Mouse (Mus musculus) heart, adult 18-20 months (tissue): ENCODE data around the gene Wwox. TPM values are rescaled to one million over a fixed set of nuclear protein-coding genes. Genes with fewer than 3 reads are reported as not detected.

Experiments used
- DNase-seq, 2 experiments: peaks; one replicate each; pipeline ENCODE4 v3.0.0; 2021 to 2022; ENCODE audit warnings: mixed read lengths in 1 of 2
- total RNA-seq, 2 experiments: library from RNA; stranded (reverse); gene quantifications; 2 replicates each; pipeline ENCODE4 v1.2.3; 2021

The Wwox gene
- total RNA-seq, 2 experiments from 2014 or later: 3.8 to 5.3 TPM

- DNase-seq: peak; percentile 71 to 86
Observed at GRCm38 (mm10) chr8:114971378-114971777, 531.9 kb downstream of the Wwox start.

- peak; percentile 56 to 64 for DNase-seq
Observed at GRCm38 (mm10) chr8:114973002-114973461, 533.6 kb downstream of the Wwox start.

- peak; percentile 45 to 46 for DNase-seq
Observed at GRCm38 (mm10) chr8:114974336-114974950, 535.0 kb downstream of the Wwox start.

- peak; percentile 50 to 52 for DNase-seq
Observed at GRCm38 (mm10) chr8:114977746-114978145, 538.3 kb downstream of the Wwox start.

DNA sequence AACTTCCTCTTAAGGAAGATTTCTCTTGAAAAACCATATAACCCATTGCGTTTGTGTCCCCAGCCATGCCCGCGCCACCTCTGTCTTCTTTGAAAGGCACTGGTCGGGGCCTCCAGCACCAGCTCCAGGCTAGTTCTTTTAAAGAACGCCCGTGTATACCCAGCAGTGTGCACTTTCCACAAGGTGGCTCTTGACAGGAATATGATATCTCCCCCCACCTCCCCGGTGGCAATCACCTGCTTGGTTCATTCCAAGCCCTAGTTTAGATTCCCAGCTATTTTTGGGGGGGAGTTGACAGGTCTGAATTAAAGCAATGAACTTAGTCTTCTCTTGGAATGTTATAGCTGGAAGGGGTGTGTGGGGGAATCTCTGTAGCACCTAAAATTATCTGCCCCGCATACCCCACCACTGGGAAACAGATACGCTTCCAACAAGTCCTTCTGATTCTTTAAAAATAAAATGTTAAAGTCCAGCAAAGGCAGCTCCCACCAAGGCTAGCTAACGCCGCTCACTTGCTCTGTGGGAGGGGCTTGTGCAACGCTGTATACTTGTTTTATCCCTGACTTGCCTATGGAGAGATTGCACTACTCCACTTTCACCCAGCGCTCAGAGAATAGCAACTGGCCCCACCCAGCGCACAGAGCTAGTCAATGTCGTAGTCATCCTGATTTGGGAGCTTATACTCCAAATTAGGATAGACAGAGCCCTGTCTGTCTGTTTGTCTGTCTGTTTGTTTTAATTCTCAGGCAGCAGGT, 538.9 kb downstream of the Wwox start:
- DNase-seq: peak in 1 of 2 experiments; percentile 38

DNA sequence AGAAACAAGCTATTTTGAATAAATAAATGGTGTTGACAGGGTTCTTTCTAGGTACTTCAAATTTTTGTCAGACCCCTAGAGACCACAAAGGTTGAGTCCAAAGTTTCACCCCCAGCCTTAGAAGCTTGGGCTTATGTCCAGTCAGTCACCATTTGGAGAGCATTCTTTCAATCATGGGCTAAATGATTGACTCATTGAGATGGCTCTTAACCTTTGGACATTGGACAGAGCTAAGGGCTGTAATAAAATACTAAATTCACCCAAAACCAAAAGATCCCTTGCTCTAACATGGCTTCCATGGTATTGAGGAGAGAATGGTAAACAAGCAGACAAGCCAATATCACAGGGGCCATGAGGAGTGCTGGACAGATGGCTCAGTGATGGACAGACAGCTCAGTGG, 540.2 kb downstream of the Wwox start:
- no peak for DNase-seq

GRCm38 (mm10) chr8:114982762-114983161, 543.3 kb downstream of the Wwox start:
- DNase-seq: peak; percentile 38 to 50

- DNase-seq: no peak
Observed at GRCm38 (mm10) chr8:114984500-114984899, 545.0 kb downstream of the Wwox start.

- no peak for DNase-seq
Observed at GRCm38 (mm10) chr8:114985996-114986395, 546.5 kb downstream of the Wwox start.

- DNase-seq: no peak
Observed at GRCm38 (mm10) chr8:114986971-114987370, 547.5 kb downstream of the Wwox start.

DNA sequence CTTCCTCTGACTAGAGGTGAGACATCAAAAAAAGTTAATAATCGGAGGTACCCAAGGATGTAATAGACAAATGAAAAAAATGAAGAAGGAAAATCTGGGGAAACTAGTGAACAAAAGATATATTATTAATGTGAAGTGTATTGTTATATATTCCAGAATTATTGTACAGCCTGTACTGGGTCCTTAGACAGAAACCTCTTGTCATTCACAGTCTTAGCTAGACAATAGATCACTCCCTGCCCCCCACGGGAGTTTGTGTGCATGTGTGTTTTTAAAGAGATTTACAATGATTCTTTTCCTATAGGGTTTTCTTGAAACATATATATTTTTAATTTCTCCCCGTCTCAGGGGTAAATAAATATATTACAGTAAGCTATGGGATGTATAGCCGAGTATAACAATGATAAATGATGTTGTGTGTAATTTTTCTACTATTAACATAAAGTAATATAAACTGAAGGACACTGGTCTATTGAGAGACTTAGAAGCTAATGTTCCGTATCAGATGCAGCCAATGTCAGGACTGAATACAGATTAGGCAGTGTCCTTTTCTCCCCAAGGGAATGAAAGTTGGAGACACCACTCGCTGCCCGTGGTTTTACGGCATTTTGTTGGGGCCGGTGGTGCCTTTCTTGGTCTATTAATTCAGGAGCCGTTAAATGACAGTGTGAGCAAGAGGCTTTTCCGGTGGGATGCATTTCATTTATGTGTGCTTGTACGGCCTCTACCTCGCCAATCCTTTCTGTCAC, 551.6 kb downstream of the Wwox start:
- DNase-seq: no peak

DNA sequence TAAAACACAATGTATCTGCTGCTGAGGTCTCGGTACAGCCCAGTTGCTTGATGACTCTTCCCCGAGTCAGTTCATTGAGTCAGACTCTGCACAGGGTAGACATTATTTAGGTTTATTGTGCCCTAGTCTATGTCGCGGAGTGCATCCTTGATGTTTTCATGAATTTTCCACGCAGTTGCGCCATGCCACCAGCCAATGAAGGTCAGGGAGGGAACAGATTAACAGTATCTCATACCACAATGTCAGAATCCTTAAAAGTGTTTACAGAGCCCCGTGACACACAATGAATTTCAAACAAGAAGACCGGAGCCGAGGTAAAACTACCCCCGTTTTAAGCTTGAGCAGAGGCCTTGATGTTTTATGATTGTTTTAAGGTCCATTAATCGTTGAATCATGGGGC, 561.3 kb downstream of the Wwox start:
- no peak for DNase-seq

DNA sequence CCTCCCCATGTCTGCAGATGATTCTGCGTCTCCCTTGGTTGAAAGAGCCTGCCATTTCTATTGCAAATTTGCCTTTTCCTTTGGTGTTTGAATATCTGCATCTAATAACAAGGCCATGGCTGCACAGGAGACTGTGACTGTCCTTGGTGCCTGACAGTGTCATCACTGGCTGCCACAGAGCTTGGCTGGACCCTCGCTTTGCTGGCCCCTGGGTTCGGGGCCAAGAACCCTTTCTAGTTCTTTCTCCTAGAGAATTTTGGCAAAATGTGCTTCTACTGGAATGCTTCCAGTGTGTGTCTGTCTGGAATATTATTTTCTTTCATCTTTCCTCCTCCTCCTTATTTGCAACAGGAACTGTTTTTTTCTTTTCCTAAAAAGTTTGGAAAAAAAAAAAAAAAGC, 565.6 kb downstream of the Wwox start:
- no peak for DNase-seq

- DNase-seq: no peak
Observed at GRCm38 (mm10) chr8:115006561-115006960, 567.1 kb downstream of the Wwox start.

- no peak for DNase-seq
Observed at GRCm38 (mm10) chr8:115007280-115007679, 567.8 kb downstream of the Wwox start.

DNA sequence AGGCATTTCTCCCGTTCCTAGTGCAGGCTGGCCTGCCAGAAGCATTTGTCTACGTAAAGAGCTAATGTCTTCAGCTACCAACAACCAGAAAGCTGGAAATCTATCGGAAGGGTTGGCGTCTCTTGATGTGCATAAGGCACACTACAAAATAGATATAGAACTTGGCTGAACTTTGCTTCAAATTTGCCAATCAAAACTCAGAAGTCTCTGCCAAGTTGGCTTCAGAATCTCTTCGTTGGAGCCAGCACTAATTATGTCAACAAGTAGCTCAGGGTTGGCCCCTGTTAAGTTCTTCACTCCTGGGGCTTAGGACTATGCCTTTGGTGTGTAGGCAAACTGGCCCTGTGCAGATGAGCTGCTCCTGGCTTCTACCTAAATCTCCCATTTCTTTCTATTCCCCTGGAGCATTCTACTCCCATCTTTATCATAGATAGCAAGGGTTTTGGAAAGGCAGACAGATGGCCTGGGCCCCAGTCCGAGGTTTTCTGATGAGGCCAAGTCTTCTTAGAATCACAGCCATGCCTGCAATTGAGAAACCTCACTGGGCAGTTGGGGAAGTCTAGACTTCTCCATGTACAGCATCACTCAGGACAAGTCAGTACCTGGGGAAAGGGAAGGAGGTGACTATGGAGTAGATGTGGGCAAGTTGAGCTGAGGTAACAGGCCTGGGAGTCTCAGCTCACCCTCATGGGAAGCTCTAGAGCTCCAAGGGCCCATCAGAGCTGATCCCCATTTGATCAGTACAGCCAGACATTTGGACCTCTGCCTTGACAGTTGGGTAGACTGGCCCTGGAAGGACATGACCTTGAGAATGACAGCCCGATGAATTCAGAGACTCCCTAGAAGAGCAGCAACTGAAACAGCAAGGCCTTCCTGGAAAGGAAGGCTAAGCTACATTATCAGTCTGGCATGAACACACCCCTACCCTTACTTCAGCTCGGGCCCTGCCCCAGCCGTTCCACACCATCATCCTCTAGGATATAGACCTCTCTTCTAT, 569.5 kb downstream of the Wwox start:
- DNase-seq: peak; percentile 58 to 68

DNA sequence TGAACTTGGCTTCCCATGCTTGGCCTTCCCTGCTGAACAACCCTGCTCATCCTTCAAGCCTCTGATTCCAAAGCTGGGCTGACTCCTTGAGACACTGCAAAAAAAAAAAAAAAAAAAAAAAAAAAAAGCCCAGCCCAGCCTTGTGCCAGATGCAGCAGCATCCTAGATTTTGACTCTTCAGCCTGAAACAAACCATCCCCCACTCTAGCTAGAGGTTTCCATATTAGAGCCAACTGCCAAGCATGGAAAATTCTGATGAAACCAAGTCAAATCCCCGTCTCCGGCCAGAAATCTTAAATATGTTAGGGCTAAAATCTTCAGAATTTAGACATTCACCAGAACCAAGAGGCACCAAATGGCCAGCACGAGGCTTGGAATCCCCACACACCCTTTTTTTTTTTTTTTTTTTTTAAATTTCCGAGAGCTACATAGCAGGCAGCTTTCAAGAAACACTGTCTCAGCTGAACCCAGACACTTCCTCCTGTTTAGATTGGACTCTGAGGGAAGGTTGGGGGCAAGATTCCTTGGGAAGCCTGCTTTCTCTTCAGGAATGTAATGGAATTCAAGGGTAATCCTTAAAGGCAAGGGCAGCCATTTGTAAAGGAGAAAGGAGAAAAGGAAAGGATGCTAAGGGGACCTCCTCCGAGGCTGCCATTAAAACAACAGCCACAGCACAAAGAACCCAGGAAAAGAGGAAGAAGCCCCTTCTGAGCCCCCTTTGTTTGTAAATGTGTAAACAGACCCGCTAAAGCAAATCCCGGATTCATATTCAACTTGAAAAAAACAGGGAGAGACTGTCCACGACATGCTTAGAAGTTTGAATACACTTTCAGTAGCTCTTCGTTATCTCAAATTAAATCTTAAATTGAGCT, 570.7 kb downstream of the Wwox start:
- no peak for DNase-seq

DNA sequence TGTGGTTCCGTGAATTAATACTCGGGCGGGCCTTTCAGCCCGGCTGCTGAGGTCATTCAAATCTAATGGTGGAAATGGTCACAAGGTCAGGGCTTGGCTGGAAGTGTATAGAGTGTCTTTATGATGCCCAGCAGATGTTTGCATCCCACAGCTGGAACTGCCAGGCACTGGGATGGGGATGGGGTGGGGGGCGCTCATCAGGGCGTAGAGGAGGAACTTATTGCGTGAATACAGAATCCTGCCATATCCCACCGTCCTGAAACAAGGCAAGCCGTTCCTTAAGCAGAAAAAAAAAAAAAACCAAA, 571.3 kb downstream of the Wwox start:
- no peak for DNase-seq

DNA sequence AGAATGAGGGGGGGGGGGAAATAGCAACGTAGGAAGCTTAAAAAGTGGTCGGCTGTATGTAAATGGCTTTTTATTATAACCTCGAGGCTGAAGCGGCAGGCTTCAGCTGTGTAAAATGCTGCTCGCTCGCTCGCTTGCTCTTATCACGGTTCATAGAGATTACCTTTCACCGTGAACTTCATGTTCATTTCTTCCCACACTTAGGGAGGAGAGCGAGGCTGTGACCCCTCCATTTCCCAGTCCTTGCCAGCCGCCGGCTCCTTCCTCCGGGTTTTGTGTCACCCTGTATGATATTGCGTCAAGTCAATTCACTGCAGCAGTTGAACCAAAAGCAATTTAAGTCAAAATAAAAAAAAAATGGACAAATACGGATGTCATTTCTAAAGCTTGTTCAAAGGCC, 580.2 kb downstream of the Wwox start:
- DNase-seq: no peak

DNA sequence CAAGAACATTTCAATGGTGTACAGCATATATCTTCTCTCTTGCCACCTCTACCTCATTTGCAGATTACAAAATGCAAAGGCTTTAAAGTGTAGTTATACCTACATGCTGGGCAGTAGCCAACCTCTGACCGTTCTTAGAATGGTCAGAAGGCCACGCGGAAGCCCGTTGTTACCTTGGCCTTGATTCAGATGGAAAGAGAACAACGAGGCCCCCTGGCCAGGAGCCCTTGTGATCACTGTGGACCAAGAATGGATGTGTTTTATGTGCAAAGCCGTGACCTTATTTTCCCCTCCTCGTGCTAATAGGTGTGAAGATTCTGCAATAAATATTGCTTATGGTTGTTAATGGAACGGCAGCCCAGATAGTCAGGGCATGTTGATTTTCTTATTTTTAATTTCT, 582.3 kb downstream of the Wwox start:
- DNase-seq: no peak

DNA sequence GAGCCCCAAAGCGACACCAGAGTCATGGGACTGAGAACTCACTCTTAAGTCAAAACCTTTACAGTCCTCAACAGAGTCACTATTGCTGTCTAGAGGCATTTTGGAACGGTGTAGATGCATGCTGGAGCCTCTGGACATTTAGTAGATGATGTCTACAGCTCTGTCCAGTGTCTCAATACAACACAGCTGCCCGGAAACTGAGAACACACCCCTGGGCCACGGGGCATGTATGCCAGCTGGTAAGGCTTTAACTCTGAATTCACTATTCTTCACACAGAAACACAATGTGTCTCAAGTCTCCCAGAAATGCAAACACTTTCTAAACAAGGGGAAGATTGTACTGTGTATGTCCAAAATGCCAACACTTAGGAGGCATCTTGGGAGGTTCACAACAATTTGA, 584.6 kb downstream of the Wwox start:
- DNase-seq: no peak
